Mouse (Mus musculus) midbrain, embryonic 16.5 days (tissue): ENCODE measurements around the gene Gm7075. TPM values are rescaled to one million over a fixed set of nuclear protein-coding genes. Genes with fewer than 3 reads are reported as not detected.

ENCODE experiments used
- ATAC-seq: fragments of 200-750 bp; cut with Nextera tagmentation; 2 replicates; pipeline ENCODE4 v1.8.0; 2017; ENCODE audit warnings: moderate TSS enrichment
- H3K27ac ChIP-seq: fragments of 300-500 bp; sonication (generic); 2 replicates; pipeline ENCODE4 v1.5.1; 2014; ENCODE audit warnings: mild to moderate bottlenecking, low read length, mixed read lengths
- H3K27me3 ChIP-seq: fragments of 300-500 bp; sonication (generic); 2 replicates; pipeline ENCODE4 v1.6.1; 2014; ENCODE audit warnings: low read depth, low read length, mixed read lengths; ENCODE audit not compliant: control insufficient read depth, insufficient read depth
- H3K36me3 ChIP-seq: fragments of 300-500 bp; sonication (generic); 2 replicates; pipeline ENCODE4 v1.6.1; 2014; ENCODE audit warnings: mild to moderate bottlenecking, low read length, moderate library complexity, mixed read lengths; ENCODE audit not compliant: control insufficient read depth, insufficient read depth
- H3K4me1 ChIP-seq: fragments of 300-500 bp; sonication (generic); 2 replicates; pipeline ENCODE4 v1.6.1; 2014; ENCODE audit warnings: mild to moderate bottlenecking, low read length, mixed read lengths; ENCODE audit not compliant: control insufficient read depth, insufficient read depth
- H3K4me2 ChIP-seq: fragments of 300-500 bp; sonication (generic); 2 replicates; pipeline ENCODE4 v1.6.1; 2014; ENCODE audit warnings: mild to moderate bottlenecking, low read length, mixed read lengths
- H3K4me3 ChIP-seq: fragments of 300-500 bp; sonication (generic); 2 replicates; pipeline ENCODE4 v1.5.1; 2014; ENCODE audit warnings: low read depth, mild to moderate bottlenecking, low read length, moderate library complexity, mixed read lengths
- H3K9ac ChIP-seq: fragments of 300-500 bp; sonication (generic); 2 replicates; pipeline ENCODE4 v1.6.1; 2014; ENCODE audit warnings: low read depth, low read length, mixed read lengths
- H3K9me3 ChIP-seq: fragments of 300-500 bp; sonication (generic); replicated peaks from 2 replicates; pipeline ENCODE4 v1.6.1; 2014; ENCODE audit warnings: mild to moderate bottlenecking, low read length, mixed read lengths; ENCODE audit not compliant: control insufficient read depth, poor library complexity, severe bottlenecking
- WGBS: fragments of 180-500 bp; shearing (Covaris S2); extraction: QIAGEN DNeasy Blood & Tissue Kit; methylation state at CpG from one replicate; pipeline ENCODE4 v1.1.7; 2014; 5-methylcytosine and 5-hydroxymethylcytosine counted together
- polyA plus RNA-seq: library from polyadenylated mRNA; unstranded; fragments of >200 nt; fragmentation: Nextera tagmentation; extraction: Ambion mirVana; gene quantifications from 2 replicates; pipeline ENCODE4 v1.2.1, GENCODE M21; 2015

Gene Gm7075
- polyA plus RNA-seq, 1 experiment from 2014 or later: not detected

- H3K4me1 ChIP-seq: peaks cover 4% of the 10 kb centered on the region; the same call in 1 of the 2 replicates
- H3K27ac ChIP-seq: no peak overlapping the region
- no peaks in the 10 kb centered on the region for H3K36me3 ChIP-seq
- H3K9ac ChIP-seq: no peak overlapping the region
- ATAC-seq: no peak
- H3K27me3 ChIP-seq: no peaks in the 10 kb centered on the region
- H3K9me3 ChIP-seq: no peaks in the 10 kb centered on the region
- 94% methylated on average over 2 of the region's 2 CpGs for WGBS
- H3K4me3 ChIP-seq: no peak overlapping the region
- H3K4me2 ChIP-seq: no peak overlapping the region
These were observed 11.3 kb upstream of the Gm7075 start for GRCm38 (mm10) chr10:63432887-63433286.

- Histone ChIP-seq H3K27ac (no peak overlapping the region), H3K4me1 (peaks cover 4% of the 10 kb centered on the region; the same call in 1 of the 2 replicates)
- WGBS: 91% methylated on average over 8 of the region's 8 CpGs
These were observed 10.5 kb upstream of the Gm7075 start for GRCm38 (mm10) chr10:63432099-63432498.

GRCm38 (mm10) chr10:63431221-63431736 lies 9.7 kb upstream of the Gm7075 start:
- Histone ChIP-seq H3K9me3 (no peaks in the 10 kb centered on the region), H3K4me3 (no peak overlapping the region), H3K36me3 (no peaks in the 10 kb centered on the region), H3K4me2 (no peak overlapping the region), H3K9ac (no peak overlapping the region), H3K27me3 (no peaks in the 10 kb centered on the region), H3K4me1 (peaks cover 4% of the 10 kb centered on the region; the same call in 1 of the 2 replicates), H3K27ac (no peak overlapping the region)
- no peak for ATAC-seq
- 93% methylated on average over 7 of the region's 7 CpGs for whole genome bisulfite sequencing

More at GRCm38 (mm10) chr10:63432099-63432498, 10.5 kb upstream of the Gm7075 start:
- Histone ChIP-seq H3K27me3 (no peaks in the 10 kb centered on the region), H3K9ac (no peak overlapping the region), H3K36me3 (no peaks in the 10 kb centered on the region), H3K4me3 (no peak overlapping the region), H3K4me2 (no peak overlapping the region), H3K9me3 (no peaks in the 10 kb centered on the region)
- ATAC-seq: no peak

- 0% methylated on average over 55 of the region's 55 CpGs for WGBS
- ATAC-seq: peak; percentile 97
These were observed 8.3 kb upstream of the Gm7075 start, which contains the start of gene Ctnna3 for GRCm38 (mm10) chr10:63429785-63430305. Gene Ctnna3 (plus strand): TSS chr10:63430098.

GRCm38 (mm10) chr10:63429380-63429779 lies 7.8 kb upstream of the Gm7075 start:
- H3K9me3 ChIP-seq: no peaks in the 10 kb centered on the region
- peak overlapping the region; percentile 83 for H3K4me2 ChIP-seq
- H3K9ac ChIP-seq: peak overlapping the region; percentile 65
- peak; percentile 96 for ATAC-seq
- peak overlapping the region; percentile 79 for H3K27ac ChIP-seq
- H3K36me3 ChIP-seq: no peaks in the 10 kb centered on the region
- peak overlapping the region; percentile 75 for H3K4me3 ChIP-seq
- under 1% methylated on average over 34 of the region's 34 CpGs for WGBS
- H3K27me3 ChIP-seq: no peaks in the 10 kb centered on the region
- peaks cover 4% of the 10 kb centered on the region; the same call in 1 of the 2 replicates for H3K4me1 ChIP-seq

More at GRCm38 (mm10) chr10:63429785-63430305, 8.3 kb upstream of the Gm7075 start, which contains the start of gene Ctnna3:
- Histone ChIP-seq H3K9me3 (no peaks in the 10 kb centered on the region), H3K36me3 (no peaks in the 10 kb centered on the region), H3K4me2 (peak within 1 kb of the TSS; percentile 83), H3K27me3 (no peaks in the 10 kb centered on the region), H3K4me1 (peaks cover 4% of the 10 kb centered on the region; the same call in 1 of the 2 replicates), H3K27ac (peak within 1 kb of the TSS; percentile 79), H3K9ac (peak within 1 kb of the TSS; percentile 65), H3K4me3 (peak within 1 kb of the TSS; percentile 75)

GRCm38 (mm10) chr10:63429023-63429340 lies 7.4 kb upstream of the Gm7075 start:
- ATAC-seq: no peak
- Histone ChIP-seq H3K9ac (peak overlapping the region; percentile 52), H3K4me2 (peak overlapping the region; percentile 83), H3K36me3 (no peaks in the 10 kb centered on the region), H3K9me3 (no peaks in the 10 kb centered on the region), H3K4me1 (peaks cover 4% of the 10 kb centered on the region; the same call in 1 of the 2 replicates), H3K27ac (no peak overlapping the region), H3K4me3 (peak overlapping the region; percentile 75), H3K27me3 (no peaks in the 10 kb centered on the region)
- WGBS: 3% methylated on average over 11 of the region's 11 CpGs

GRCm38 (mm10) chr10:63428243-63429022 lies 6.8 kb upstream of the Gm7075 start:
- no peaks in the 10 kb centered on the region for H3K9me3 ChIP-seq
- 24% methylated on average over 19 of the region's 19 CpGs for WGBS
- no peaks in the 10 kb centered on the region for H3K36me3 ChIP-seq
- peak overlapping the region; percentile 83 for H3K4me2 ChIP-seq
- H3K4me1 ChIP-seq: peaks cover 4% of the 10 kb centered on the region; the same call in 1 of the 2 replicates
- H3K9ac ChIP-seq: peak overlapping the region; percentile 52
- H3K4me3 ChIP-seq: peak overlapping the region; percentile 75
- no peak overlapping the region for H3K27ac ChIP-seq
- ATAC-seq: no peak
- no peaks in the 10 kb centered on the region for H3K27me3 ChIP-seq

- Histone ChIP-seq H3K27me3 (no peaks in the 10 kb centered on the region), H3K27ac (no peak overlapping the region), H3K4me1 (peaks cover 4% of the 10 kb centered on the region; the same call in 1 of the 2 replicates), H3K36me3 (no peaks in the 10 kb centered on the region), H3K9ac (no peak overlapping the region), H3K4me2 (no peak overlapping the region), H3K4me3 (no peak overlapping the region), H3K9me3 (no peaks in the 10 kb centered on the region)
- WGBS: 83% methylated on average over 8 of the region's 8 CpGs
- ATAC-seq: no peak
These were observed 5.6 kb upstream of the Gm7075 start for GRCm38 (mm10) chr10:63427146-63427545.

- ATAC-seq: no peak
- Histone ChIP-seq H3K4me2 (no peak overlapping the region), H3K36me3 (no peaks in the 10 kb centered on the region), H3K27me3 (no peaks in the 10 kb centered on the region), H3K9me3 (no peaks in the 10 kb centered on the region), H3K27ac (no peak overlapping the region), H3K4me3 (no peak overlapping the region), H3K9ac (no peak overlapping the region), H3K4me1 (peaks cover 4% of the 10 kb centered on the region; the same call in 1 of the 2 replicates)
These were observed 2.9 kb upstream of the Gm7075 start for GRCm38 (mm10) chr10:63424475-63424814.
